Mouse (Mus musculus) gastrocnemius, postnatal 4 days (tissue): Measurements from ENCODE around the gene Sobp. TPM values are rescaled to one million over a fixed set of nuclear protein-coding genes. Genes with fewer than 3 reads are reported as not detected.

ENCODE experiments used
- DNase-seq, 2 experiments: peaks; one replicate each; pipeline ENCODE4 v3.0.0; 2021 to 2022; ENCODE audit warnings: low spot score in 2 of 2, mixed read lengths in 2 of 2
- total RNA-seq, 2 experiments: library from RNA; stranded (reverse); gene quantifications; 2 replicates each; pipeline ENCODE4 v1.2.3; 2021

Sobp gene
- total RNA-seq, 2 experiments from 2014 or later, result 21.5 to 25.4 TPM

DNA sequence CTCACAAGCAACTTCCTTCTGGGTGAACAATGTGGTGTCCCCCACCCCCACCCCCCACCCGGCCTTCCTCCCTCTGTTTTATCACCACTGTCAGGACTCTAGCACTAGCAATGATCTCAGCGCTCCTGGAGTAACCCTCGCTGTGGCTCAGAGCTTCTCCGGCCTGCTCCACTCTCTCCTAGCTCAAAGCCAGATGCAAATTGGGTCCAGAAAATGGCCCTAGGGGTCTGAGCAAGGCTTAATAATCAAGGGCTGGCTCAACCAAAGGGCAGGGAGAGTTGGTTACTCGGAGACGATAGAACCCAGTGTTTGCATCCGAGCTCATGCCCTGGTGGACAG lies 136.9 kb downstream of the Sobp start:
- DNase-seq, result no peak

DNA sequence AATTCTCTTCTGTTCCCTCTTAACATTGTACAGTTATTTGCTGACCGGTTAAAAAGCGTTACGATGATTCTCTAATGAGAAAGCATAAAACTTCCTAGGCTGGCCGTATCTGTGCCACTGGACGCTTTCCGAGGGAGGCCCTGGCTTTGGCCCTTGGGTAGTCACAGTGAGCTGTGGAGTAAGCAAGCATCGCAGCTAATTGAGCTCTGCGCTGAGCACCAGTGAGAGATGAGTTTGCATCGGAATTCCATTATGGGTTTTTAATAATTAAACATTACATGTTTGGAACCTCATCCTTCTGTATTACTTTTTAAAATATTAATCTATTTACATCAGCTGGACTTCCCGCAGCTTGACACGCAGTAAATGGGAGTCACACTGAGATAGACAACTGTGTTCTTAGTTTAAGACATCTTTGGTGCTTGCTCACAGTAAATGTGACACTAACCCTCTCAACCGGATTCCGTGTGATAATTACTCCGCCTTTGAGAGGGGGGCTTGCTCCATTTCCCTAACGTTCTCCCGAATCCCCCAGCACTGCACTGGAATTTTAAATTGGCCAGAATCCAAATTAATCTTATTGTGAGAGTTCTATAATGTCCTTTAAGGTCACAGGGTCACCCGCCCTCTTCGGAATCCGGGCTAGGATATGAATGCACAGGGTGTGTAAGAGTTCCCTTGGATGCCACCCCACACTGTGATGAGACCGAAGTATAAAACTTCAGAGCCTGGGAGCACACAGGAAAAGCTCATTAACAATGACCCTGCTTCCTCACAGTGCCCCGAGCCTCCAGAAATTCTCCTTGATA lies 137.5 kb downstream of the Sobp start:
- no peak for DNase-seq

DNA sequence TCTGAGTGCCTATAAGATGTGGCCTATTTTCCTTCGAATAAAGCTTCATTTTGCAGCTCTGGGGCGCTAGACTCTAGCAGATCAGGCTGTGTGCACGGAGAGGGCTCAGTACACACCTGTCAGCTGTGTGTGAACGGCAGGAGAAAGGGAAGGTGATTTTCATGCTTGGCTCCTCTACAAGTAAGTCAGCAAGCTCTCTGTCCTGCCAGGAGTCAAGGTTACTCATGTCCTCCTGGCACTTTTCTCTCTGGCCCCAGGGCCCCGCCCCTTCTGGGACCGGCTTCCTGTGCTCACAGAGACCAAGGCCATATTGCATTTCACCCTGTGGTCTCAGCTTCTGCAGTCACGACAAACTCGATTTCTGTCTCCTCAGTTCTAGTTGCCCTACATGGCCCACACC lies 138.8 kb downstream of the Sobp start:
- no peak for DNase-seq

DNA sequence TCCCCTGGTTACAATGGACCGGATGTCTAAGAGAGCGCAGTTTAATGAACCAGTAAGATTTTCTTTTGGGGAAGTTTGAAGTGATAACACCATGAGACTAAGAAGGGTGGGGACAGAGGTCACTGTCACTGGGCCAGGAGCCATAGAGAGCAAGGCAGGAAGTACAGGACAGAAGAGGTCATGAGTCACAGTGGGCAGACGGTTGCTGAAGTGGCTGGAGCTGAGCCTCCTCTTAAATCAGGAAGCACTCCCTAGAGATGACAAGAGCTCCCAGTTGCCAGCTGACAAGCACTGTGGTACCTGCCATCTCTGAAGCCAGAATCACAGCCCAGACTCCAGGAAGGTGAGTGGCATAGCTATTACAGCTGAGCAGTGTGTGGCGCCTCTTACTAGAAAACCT lies 139.5 kb downstream of the Sobp start:
- DNase-seq, result no peak

DNA sequence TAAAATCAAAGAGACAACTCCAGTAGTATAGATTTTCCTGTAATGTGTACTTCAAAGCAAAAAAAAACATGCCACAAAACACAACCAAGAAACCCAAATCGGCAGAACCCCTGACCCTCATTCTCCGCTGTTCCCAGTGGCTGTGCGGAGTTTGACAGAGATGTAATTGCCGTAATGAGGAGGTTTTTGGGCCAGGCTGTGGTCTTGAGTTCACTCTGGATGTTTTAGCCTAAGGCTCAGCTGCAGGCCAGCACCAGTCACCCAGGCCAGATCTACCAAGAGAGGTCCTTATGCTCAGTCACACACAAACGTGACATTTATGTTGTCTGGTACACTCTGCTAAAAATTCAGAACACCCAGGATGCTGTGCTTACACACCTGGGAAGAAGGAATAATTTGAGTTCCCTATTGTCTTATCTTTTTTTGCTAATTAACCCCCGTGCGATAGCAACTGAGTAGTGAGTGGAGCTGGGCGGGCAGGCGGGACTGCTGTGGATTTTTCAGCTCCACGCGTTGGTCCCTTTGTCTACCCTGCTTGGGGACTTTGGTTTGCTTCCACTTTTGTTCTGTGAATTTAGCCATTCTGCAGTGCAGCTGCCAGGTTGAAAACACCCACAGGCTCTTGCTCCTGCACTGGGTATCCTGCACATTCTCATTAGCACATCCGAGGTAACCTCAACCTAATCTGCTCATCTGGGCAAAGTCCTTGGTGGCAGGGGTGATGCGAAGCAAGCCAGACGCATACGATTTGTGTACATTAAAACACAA lies 140.7 kb downstream of the Sobp start:
- DNase-seq, result no peak

DNA sequence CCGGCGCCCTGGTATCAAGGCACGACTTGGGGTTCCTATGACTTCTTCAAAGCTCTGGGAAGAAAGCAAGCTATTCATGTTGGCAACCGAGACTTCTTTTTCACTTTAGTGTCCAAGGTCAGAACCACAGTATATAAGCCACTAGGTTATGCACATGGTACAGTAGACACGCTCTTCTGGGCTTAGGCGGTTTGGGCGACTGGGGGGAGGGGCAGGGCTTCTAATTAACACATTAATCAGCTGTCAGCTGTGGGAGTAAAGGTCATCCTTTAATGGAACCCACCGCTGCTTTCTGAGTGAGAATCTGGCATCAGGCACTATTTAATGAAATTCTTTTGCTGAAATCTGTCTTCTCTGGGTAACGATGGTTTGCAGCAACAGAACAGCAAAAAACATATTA lies 147.3 kb downstream of the Sobp start:
- no peak for DNase-seq

DNA sequence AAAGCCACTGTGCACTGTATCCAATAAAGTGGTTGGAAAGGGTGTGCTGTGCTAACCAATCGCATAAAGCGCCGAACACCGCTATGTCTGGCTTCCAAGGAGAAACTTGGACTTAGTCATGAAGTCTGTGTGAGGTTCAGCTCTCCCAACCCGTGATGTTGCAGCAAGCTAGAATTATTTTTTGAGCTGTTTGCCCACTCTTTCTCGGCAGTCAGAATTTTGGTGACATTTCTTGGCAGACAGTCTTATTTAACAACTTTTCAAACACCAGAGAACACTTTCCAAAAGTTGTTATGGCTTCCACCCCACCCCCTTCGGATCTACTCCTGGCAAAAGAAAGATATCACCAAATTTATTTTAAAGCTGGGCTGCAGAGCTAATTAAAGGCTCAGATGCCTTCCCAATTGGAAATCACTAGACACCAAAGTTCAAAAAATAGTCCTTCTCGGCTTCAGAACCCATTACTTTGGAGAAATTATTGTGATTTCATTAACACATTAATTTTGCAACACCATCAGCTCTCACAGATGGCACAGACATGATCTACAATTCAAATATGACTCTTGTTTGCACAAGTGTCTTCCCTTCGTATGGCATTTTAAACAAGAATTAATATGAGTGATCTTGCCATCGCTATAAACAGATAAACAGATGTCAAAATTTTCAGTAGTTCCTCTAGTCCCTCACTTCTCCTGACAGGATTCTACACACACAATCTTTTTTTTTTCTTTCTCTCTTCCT lies 150.7 kb downstream of the Sobp start:
- DNase-seq, result no peak

DNA sequence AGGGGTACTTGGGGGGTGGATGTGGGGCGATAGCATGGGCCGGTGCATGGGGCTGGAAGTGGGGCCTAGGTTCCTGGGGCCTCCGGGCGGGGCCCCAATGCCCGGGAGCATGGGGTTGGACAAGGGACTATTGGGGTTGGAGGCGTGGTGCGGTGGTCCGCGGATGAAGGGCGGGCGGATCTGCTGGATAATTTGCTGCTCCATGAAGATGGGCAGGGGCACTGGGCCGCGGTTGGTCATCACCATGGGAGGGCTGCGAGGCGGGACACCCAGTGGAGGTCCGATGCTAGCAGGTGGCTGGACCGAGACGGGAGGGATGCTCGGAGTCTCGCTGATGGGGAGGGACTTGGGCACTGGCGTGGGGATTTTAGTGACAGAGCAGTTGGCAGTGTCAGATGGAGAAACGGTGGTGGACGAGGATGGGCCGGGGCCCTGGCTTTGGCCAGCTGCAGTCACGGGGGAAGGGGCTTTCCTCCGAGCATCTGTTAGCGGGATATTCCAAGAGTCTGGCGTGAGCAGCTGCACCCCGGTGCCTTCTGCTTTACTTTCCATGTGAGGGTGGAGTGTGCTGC lies 152.1 kb downstream of the Sobp start:
- DNase-seq, result no peak

DNA sequence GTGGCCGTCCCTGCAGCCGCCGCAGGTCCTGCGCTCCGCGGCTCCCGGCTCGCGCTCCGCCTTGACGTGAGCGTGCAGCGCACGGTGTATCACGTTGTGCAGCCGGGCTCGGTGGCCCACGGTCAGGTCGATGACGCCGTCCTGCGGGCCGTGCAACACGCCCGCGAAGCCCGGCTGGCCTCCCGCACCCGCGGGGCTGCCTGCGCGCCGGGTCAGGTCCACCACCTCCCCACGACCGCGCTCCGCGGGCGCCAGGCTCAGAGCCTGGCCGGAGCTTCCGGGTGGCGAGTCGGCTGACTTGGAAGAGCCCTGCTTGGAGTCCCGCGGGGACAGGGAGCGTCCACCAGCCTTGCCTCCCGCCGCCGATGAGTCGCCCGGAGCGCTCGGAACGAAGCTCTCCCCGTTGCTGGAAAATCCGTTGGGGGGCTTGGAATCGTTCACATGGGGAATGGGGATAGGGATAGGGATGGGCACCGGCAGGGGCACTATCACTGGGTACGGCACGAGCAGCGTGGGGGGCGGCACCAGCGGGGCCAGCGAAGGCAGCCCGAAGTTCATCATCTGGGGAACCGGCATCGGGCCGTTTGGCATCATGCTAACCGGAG lies 152.7 kb downstream of the Sobp start:
- peak; percentile 31 to 48 for DNase-seq

DNA sequence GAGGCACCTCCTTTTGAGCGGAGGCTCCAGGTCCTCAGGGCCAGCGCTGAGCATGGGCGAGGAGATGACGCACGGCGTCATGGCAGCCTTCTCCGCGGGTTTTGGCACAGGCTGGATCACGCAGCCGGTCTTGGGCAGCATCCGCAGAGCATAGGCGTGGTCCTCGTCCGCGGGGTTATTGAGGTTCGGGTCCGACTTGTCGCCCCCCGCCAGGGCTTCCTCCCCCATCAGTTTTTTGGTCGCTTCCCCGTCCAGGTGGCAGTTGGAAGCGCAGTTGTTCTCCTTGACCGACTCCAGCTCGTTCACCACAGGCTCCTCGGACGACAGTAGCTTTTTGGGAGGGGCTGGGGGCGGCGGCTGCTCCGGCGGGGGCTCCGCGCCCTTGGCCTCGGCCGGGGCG lies 153.3 kb downstream of the Sobp start:
- DNase-seq, result no peak

DNA sequence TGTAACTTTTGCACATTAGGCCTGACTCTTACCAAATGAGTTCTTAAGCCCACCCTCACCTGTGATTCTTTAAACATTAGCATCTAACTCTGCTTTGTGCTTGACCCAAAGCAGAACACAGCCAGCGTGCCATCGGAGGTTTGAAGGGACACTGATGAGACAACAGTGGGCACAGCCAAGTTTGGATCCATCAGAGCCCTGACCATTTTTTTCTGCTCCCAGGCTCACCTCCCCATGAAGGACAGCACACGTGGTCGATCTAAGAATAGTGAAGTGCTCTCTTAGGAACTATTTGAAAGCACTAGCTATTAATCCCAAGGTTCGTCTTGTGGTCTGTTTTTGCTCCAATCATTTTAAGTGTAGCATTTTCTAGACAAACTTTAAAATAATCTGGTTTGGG lies 159.5 kb downstream of the Sobp start:
- no peak for DNase-seq

DNA sequence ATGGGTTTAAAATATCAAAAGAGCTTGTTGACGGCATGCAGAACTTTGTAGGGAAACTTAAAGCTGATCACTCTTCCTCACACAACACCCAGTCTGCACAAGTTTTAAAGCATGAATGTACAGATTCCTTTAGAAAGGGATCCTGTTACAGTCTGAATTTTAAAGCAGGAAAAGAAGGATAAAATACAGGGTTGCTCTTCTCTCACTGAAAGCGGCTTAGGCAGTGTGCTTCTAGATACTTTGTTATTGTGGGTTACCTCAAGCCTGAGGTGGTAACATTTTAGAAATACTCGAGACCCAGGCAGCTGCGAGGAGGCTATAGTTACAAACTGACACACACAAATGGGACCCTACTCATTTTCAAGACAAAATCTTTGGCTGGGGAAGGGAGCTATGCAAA lies 160.0 kb downstream of the Sobp start:
- DNase-seq, result no peak

DNA sequence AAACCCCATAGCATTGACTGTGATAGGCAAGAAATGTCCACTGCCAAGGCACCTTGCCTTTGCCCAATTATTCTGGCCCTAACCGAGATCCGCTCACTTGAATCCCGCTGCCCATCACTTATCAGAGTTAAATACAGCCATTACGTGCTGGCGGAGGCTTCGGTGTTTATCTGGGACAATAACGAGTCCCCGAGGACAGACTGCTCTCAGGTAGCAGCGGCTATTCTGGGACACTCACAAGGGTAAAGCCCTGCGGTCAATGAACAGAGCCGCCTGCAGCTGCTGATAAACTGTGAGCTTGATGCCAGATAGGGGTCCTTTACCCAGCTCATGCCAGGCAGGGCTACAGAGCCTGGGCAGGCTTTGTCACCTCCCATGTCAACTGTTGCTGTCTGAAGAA lies 166.2 kb downstream of the Sobp start:
- no peak for DNase-seq

DNA sequence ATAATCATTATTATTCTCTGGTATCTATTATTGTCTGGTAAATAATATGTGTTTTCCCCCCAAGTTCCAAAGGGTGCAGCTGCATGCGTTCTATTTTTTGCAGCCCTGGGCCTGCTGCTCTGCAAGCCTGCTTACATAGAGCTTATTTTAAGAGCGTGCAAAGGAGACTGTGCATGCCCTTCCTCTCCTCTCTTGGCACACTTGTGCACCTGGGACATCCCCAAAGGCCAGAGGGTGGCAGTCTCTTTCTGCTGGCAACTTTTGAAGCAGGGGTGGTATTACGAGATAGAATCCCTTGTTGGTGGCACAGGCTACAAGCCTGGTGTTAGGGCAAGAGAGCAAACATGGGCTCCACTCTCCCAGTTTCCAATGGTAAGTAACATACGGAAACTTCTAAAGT lies 167.8 kb downstream of the Sobp start:
- DNase-seq, result no peak

DNA sequence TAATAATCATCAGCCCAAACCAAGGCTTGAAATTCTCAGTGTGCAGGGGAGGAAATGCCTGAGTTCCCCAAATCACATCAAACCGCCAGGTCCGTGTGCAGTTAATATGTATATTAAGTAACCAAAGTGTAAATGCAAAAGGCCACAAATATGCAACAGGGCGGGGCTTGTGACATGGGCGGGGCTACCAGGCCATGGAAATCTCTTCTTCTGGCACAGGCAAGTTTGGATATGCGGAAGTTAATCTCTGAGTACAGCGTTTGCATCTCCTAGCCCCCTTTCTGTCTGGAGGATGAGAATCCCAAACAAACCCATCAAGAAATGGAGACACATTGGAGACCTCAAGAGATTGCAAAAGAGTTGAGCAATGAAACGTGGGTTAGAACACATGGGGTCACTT lies 168.7 kb downstream of the Sobp start:
- no peak for DNase-seq

DNA sequence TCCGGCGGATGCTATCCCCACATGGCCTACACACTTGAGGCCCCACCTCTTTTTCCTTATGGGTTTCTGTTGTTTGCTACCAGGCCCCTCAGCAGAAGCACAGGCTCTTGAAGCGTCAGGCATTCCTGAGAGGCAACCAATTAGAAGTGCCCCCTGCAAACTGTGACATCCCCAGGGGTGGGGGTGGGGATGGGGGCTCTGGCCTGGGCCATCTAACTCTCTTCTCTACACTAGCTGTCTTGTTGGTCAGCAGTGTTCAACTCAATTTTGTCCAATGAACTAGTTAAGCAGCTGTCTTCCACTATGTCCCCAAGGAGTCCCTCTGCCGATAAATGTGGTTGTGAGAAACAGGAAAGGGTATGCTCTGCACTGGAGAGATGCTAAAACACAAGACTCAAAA lies 169.3 kb downstream of the Sobp start:
- DNase-seq, result no peak

DNA sequence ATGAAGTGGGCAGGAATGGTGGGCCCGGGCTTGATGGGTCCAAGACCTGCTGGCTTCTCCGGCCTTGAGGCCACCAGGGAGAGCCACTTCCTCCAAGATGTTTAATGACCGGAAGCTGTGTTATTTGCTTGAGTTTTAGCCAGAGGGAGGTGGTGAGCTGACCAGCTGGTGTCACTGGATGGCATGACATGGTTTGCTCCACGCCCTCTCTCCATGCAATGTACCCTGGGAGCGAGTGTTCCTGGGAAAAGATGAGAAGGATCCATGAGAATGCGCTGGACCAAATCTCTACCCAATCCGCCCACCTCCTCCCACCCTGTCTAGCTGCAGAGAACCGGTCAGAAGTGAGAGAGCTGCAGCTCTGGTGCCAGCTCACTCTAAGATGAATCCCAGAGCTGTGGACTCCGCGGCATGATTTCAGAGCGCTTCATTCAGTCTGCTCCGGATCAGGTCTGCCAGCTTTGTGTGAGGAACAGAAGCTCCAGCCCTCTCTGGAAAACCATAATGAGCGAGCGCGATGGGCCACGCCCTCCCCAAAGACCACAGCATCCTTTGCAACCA lies 170.1 kb downstream of the Sobp start:
- no peak for DNase-seq

DNA sequence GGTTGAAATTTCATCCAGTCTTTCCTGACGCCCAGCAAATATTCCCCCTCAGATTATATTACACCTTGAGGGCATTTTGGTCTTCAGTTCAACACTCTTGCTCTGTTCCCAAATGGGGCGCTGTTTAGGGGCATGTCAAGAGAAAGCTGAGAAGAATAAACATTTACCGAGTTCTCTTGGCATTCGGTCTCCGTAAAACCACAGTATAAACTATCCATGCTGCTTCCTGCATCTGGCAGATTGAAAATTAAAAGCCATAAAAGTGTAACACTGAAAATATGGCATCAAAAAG lies 170.9 kb downstream of the Sobp start:
- no peak for DNase-seq

DNA sequence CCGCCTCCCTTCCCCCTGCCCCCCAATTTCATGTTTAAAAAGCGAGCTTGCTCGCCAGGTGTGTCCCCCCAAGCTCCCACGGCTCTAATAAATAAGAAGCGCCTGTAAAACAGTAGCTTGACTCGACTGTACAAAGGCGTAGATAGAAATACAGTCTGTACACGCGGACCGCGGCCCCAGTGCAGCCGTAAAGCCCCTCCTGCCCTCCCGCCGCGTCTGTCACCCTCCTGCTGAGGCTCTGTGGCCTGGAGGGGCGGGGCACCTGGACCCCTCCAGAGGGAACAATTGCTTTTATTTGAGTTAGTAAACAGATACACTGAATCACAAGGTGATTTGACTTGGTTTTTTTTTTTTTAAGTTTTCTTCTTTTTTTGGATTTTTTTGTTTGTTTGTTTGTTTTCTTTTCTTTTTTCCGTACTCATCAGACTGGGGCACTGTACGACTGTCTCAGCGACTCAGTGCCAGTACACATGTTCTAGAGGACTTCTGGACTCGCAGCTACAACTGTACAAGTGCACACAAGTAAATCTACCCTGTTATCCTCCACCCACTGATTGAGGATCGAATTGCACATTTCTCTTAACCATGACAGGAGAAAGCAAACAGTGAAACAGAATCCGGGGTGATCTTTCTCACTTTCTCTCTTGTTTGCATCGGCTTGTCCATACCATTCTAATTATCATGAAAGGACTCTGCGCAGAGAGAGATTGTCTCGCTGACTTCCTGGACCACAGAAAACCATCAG lies 171.4 kb downstream of the Sobp start:
- no peak for DNase-seq

DNA sequence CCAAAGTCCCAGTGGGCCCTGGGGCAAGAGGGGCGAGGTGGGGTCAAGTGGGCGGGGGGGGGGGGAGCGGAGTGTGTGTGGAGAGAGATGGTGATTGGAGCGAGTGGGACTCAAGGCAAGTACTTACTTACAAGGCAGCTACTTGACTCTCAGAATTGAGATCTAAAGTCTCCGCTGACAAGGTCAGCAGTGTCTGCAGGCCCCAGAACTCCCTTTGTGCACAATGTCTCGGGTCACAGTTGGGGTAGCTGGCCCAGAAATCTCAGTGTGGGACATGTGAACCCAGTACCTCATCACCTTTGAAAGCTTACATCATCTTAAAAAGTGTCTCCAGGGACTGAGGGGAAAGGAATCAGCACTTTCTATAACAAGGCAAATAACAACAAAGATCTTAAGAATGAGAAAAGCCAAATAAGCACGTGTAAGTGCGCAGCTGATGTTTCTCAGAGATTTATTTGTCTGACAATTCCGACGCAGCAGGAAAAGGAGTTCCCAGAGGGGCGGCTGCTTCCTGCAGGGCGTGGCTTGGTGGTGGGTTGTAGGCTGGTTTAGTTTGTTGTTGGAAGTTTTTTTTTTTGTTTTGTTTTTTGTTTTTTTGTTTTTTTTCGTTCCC lies 172.2 kb downstream of the Sobp start:
- DNase-seq, result no peak
